Mouse (Mus musculus): ENCODE data around the gene Prrt2.

The Prrt2 gene

DNA sequence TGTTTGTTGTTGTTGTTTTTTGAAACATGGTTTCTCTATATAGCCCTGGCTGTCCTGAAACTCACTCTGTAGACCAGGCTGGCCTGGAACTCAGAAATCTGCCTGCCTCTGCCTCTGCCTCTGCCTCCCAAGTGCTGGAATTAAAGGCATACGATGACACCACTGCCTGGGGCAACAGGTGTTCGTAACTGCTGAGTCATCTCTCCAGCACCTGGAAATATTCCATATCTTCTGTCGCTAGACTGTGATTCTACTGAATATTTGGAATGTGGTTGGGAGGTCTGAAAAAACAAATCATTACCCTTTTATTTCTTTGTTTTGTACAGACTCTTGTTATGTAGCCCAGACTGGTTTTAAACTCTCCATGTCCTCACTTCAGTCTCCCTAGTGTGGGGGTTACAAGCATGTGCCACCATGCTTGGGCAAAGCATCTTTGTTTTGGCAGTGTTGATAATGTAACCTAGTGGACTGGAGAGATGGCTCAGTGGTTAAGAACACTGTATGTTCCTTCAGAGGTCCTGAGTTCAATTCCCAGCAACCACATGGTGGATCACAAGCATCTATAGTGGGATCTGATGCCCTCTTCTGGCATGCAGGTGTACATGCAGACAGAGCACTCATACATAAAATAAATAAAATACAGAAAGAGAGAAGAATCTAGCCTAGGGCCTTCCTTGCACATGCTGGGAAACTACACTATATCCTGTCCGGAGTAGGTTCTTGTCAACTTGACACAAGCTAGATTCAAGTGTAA, 16.7 kb downstream of the Prrt2 start:
- DNase-seq (ENCODE audit: low spot score in 2 of 2) = no peak

DNA sequence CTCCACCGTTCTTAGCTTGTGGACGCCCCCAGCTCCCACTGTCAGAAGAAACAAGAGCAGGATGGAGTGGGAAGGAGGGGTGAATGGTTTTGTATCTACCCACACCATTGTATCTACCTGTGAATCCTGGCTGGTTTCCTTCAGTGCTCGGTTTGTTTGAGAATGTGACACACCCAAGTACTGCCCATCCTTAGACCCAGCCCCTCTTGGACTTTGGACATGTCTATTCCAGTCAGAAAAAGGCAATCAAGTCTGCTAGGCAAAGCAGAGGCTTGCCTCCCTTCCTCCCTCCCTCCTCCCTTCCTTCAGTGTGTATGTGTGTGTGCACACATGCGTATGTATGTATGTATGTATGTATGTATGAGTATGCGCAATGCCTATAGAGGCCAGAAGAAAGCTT, 17.4 kb downstream of the Prrt2 start:
- no peak for DNase-seq (ENCODE audit: low spot score in 2 of 2)

DNA sequence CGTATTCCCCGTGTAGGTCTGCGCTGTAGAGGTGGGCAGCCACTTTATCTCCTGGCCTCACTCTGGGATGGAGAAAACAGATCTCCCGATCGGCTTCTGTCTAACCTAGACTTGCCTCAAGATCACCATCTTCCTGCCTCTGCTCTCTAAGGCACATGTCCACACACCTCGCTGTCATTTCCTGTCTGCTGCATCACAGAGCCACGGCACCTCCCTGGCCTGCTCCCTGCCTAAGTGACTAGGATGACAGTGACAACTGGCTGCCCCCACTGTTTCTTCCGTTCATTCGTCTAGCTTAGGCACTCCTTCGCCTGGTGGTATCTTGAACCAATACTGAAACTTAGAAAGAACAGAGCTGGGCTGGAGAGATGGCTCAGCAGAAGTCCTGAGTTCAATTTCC, 21.4 kb downstream of the Prrt2 start:
- no peak for DNase-seq (ENCODE audit: low spot score in 2 of 2)

DNA sequence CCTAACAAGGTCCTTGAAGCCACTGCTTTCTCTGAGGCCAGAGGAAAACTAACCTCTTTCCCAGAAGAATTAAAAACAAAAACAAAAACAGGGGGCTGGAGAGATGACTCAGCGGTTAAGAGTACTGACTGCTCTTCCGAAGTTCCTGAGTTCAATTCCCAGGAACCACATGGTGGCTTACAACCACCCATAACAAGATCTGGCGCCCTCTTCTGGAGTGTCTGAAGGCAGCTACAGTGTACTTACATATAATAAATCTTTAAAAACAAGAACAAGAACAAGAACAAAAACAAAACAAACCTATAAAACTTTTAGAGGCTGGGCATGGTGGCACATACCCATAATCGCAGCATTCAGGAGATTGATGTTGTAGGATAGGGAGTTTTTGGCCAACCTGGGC, 24.6 kb downstream of the Prrt2 start:
- no peak for DNase-seq (ENCODE audit: low spot score in 2 of 2)

DNA sequence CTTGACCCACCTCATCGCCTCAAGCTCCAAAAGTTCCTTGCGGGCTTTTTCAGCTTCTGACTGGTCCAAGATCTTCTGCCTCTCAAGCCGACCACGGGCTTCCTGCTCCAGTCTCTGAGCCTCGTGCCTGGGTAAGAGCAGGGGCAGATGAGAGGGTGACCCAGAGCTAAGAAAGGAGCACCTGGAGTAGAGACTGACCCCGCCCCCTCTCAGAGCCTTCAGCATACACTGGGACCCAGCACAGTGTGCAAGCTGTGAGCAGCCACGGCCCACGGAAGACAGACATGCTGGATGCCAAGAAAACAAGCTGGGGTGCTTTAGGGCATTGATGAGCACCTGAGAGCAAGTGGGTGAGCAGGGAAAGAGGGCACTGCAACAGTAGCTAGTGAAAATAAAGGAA, 32.2 kb downstream of the Prrt2 start:
- no peak for DNase-seq (ENCODE audit: low spot score in 2 of 2)

DNA sequence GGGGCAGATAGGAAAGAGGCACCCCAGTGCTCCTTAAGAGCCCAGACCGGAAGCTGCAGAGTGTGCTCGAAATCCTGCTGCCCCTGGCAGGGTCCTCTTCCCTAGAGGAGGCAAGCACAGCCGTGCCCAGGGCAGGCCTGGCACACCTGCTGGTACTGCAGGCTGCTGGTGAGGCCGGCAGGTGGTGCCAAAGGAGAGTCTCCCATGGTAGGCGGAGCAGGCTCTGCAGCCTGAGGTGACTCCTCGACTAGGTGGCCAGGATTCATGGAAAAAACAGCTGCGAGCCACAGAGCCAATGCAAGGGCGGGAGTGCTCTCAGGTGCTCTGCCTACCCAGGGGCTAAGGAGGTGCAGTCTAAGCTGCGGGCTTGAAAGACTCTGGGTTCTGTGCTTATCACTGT, 34.7 kb downstream of the Prrt2 start:
- no peak for DNase-seq (ENCODE audit: low spot score in 2 of 2)

DNA sequence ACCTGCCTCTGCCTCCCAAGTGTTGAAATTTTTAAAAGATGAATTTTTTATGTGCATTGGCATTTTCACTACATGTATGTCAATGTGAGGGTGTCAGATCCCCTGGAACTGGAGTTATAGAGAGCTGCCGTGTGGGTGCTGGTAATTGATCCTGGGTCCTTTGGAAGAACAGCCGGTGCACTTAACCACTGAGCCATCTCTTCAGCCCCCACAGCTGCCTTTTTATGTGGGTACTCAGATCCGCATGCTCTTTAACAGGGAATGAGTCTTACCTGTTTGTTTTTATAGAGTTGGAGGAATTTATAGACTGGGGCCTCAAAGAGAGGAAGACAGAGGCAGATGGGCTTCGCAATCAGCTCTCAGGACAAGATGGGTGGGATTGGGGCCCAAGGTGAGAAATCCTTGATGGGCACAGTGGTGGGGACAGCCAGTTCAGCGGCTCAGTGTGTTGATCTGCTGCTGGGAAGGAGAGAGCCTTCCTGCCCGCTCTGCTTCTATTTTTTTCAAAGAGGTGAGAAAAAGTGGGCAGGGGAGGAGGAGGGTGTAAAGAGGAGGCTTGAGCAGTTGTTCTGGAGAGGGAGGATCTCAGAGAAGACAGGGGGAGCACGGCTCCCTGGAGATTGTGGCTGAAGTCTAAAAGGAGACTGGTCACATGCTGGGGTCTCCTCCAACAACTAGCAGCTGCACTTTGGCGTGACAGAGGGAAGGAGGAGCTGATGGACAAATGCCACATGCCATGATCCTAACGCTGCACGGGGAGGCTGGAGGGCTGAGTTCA, 36.2 kb downstream of the Prrt2 start:
- no peak for DNase-seq (ENCODE audit: low spot score in 2 of 2)

DNA sequence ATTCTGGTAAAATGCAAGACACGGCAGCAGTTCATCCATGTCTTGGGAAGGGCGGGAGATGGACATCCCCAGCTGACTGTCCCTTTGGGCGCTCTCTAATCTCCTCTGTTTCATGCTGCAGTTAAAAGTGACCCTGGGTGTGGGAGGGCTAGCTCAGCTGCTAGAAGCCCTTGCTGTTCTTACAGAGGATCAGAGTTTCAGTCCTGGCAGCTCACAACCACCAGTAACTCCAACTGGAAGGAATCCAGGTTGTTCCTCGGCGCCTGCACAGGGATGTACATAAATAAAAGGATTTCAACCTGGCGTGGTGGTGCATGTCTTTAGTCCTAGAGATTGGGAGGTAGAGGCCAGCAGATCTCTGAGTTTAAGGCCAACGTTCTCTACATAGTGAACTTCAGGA, 37.9 kb downstream of the Prrt2 start:
- DNase-seq (ENCODE audit: low spot score in 2 of 2) = no peak

DNA sequence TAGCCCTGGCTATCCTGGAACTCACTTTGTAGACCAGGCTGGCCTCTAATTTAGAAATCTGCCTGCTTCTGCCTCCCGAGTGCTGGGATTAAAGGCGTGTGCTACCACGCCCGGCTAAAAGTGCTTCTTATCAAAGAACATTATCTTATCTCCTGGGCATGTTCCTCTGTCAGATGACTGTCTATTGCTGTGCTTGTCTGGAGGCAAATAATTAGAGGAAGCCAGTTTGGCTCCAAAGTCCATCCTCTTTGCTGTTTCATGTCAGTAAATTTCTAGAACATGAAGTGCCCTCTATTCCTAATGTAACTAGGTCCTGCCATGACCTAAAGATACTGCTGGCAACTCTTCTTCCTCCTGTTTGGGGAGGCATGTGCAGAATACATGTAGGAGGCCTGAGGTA, 39.0 kb downstream of the Prrt2 start:
- no peak for DNase-seq (ENCODE audit: low spot score in 2 of 2)

DNA sequence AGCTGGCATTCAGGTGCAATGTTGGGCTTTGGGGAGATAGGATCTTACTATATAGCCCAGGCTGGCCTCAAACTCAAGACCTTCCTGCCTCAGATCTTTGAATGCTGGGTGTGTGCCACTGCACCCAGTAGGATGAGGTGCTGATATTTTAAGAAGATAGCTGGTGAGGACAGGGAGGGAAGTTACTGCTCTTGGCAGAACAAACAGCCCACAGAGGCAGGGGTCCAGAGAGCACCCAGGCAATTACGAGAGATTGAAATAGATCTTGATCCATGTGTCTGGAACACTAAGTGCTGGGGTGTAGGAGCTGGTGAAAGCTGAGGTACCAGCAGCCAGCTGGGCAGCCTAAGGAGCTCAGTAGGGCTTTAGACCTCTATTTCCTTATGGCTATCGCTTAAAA, 39.4 kb downstream of the Prrt2 start:
- no peak for DNase-seq (ENCODE audit: low spot score in 2 of 2)

DNA sequence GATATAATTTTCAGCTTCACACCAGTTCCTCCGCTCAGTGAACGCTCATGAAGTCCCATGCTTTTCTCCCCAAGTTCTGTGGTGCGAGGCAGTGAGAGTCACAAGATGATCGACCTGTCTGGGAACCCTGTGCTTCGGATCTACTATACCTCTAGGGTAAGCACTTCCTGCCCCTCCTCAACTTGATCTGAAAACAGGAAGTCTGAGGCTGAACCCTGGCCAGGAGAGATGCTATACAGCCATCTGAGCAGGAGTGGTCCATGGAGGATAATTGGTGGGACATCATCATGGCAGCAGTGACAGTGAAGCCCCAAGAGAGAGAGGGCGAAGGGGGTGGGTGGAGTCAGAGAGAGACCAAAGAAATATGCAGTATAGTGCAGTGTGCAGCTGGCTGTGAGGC, 42.2 kb downstream of the Prrt2 start:
- no peak for DNase-seq (ENCODE audit: low spot score in 2 of 2)

DNA sequence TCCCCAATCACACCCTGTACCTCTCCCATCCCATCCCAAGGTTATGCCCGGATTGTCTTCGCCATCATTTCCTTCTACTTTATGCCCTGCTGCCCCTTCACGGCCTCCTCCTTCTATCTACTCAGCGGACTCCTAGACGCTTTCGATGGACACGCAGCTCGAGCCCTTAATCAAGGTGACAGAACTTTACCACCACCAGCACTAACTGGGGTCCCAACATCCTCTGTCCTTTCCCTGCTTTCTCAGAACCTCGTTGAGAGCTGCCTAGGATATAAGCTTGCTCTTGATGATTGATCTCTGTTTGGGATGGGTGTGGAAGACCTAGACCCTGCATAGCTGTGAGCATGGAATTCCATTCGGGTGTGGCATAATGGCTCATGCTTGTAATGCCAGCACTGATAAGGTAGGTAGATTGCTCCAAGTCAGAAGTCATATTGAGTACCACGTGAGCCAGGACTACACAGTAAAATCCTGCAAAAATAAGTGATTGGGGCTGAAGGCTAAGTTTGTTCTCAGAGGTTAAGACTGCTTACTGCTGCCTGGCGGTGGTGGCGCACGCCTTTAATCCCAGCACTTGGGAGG, 44.0 kb downstream of the Prrt2 start:
- no peak for DNase-seq (ENCODE audit: low spot score in 2 of 2)

DNA sequence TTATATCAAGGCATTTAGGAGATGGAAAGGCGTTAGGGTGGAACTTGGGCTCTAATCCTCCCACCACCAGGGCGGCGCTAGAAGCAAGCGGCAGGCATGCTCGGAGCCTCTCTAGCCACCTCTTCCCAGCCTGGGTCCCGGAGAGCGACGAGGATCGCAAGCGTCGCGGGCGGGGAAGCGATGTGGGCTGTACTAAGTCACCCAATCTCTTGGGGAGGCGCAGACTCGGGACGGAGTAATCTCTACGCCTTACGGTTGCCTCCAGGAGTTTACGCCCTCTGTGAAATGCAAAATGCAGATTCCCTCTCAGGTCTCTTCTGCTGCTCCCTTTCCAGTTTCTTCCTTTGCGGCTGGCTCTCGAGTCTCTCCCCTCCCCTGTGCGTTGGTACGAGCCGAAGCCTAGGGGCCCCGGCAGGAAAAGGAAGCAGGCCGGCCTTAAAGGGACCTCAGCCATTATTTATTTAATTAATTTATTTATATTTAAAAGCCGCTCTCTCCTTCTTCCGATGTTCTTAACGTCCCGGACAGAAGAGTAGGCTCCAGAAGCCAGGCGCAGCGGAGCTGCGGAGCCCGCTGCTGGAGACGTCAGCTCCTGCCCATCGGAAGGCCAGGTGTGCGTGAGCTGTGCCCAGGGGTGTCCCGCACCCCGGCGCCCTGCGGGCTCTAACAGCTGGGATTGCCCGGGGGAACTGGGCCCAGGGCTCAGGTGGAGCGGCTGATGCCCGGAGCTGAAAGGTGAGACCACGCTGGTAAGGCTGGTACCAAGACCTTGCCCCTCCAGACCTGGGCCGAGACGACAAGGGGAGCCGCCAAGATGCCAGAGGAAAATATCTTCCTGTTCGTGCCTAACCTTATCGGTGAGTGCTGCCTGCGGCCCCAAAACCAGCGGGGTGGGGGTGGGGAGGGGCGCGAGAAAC, 44.8 kb downstream of the Prrt2 start, which contains the start of gene Cdiptos:
Gene Cdiptos, minus strand, starts transcription at position 149 of the 917 bp plus-strand sequence.
- DNase-seq (ENCODE audit: low spot score in 2 of 2) = peak; percentile 95 to 99

DNA sequence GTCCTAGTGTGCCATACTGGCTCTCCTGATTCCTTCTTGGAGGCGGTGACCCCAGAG, 45.3 kb downstream of the Prrt2 start, which contains the start of gene Cdipt:
Gene Cdipt, plus strand, starts transcription at position 22 of the 57 bp plus-strand sequence.
- DNase-seq (ENCODE audit: low spot score in 2 of 2) = no peak

DNA sequence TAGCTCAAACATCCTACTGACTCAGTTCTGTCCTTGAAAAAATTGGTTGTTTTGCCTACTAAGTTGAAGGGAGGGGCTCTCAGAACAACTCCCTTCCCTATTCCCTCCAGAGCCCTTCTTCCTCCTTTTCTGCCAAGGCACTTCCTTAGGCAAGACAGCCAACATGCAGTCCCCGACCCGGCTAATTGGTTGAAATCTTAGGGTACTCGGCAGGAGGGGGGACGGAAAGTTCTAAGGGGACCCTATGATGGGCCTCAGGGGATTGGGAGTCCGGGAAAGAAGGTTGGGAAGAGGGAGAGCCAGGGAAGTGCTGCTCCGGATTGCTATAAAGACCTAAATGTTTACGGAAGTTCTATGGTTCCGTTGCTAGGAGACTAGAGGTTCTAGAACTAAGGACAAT, 45.5 kb downstream of the Prrt2 start:
- no peak for DNase-seq (ENCODE audit: low spot score in 2 of 2)
